Mouse (Mus musculus) G1E (cell line): ENCODE measurements around the gene Ccdc170. TPM values are rescaled to one million over a fixed set of nuclear protein-coding genes. Genes with fewer than 3 reads are reported as not detected.

Source experiments
- ATAC-seq: 2 replicates; pipeline ENCODE4 v1.8.0; 2016; ENCODE audit warnings: mild to moderate bottlenecking; ENCODE audit not compliant: insufficient number of reproducible peaks, poor library complexity, low FRiP score, severe bottlenecking; ENCODE audit errors: extremely low read depth
- DNase-seq: peaks from one replicate; pipeline ENCODE4 v3.0.0; 2012; ENCODE audit warnings: low spot score
- H3K27me3 ChIP-seq: 2 replicates; pipeline ENCODE4 v1.6.1; 2012; ENCODE audit warnings: mild to moderate bottlenecking, low read length, inconsistent platforms; ENCODE audit not compliant: insufficient read depth
- H3K36me3 ChIP-seq: replicated peaks from 2 replicates; pipeline ENCODE3; 2012; ENCODE audit warnings: mild to moderate bottlenecking, inconsistent platforms
- H3K4me1 ChIP-seq: 2 replicates; pipeline ENCODE4 v1.6.1; 2012; ENCODE audit warnings: low read depth, low read length, inconsistent platforms, mixed read lengths; ENCODE audit not compliant: insufficient read depth
- H3K4me3 ChIP-seq: 2 replicates; pipeline ENCODE4 v1.5.1; 2012; ENCODE audit warnings: low read depth, mild to moderate bottlenecking, inconsistent platforms, low read length, moderate library complexity, mixed read lengths
- H3K9me3 ChIP-seq: replicated peaks from 2 replicates; pipeline ENCODE4 v1.6.1; 2012; ENCODE audit warnings: inconsistent platforms
- CTCF ChIP-seq: IDR thresholded peaks from 2 replicates; pipeline ENCODE4 v1.5.1; 2012; ENCODE audit warnings: low read depth, low read length, inconsistent platforms, mixed read lengths
- GATA1 ChIP-seq: IDR thresholded peaks from 2 replicates; pipeline ENCODE4 v1.6.1; 2012; ENCODE audit warnings: borderline replicate concordance, low read length, inconsistent platforms, mixed read lengths
- GATA2 ChIP-seq: IDR thresholded peaks from 2 replicates; pipeline ENCODE4 v1.6.1; 2012; ENCODE audit warnings: low read depth, low read length, inconsistent platforms, borderline replicate concordance
- POLR2AphosphoS5 ChIP-seq: IDR thresholded peaks from 2 replicates; pipeline ENCODE4 v1.6.1; 2012; ENCODE audit warnings: low read depth, low read length, inconsistent platforms; ENCODE audit not compliant: insufficient replicate concordance
- TAL1 ChIP-seq: conservative IDR thresholded peaks from 2 replicates; pipeline ENCODE4 v1.6.1; 2012; ENCODE audit warnings: low read depth, low read length, inconsistent platforms, mixed read lengths
- polyA plus RNA-seq: library from polyadenylated mRNA; stranded (reverse); fragments of >175 nt; gene quantifications from 2 replicates; pipeline ENCODE4 v1.2.3, GENCODE M21; 2012
- total RNA-seq, 2 experiments: library from RNA; stranded (forward) in 1 of 2; stranded (reverse) in 1 of 2; fragments of 200-1000 nt in 1 of 2; fragments of >200 nt in 1 of 2; fragmentation: Nextera tagmentation in 1 of 2; gene quantifications; 2 replicates each; pipeline ENCODE4 v1.2.3; 2014 to 2017

Ccdc170 gene
- total and polyA plus RNA-seq, 3 experiments: not detected

DNA sequence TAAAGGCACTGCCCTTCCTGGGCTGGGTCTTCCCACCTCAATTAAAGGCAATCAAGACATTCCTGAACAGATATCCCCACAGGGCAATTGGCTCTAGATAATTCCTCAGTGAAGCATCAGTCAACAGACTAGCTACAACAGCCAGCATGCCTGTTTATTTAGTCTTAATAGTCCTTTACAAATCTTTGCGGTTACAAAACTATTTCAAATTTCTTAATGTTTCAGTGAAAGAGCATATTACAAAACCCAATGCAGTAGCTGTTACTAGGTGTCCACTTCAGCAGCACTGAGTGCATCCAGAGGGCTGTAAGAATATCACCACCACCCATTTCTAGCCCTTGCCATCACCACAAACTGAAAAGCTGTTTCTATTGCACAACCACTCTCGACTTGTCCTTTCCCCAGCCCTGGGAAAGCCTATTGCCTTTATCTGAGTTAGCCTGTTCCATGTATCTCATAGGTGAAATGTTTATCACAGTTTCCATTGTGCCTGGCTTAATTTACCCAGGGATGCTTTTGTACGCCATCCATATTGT lies 74.6 kb downstream of the Ccdc170 start:
- no peak for TF ChIP-seq CTCF
- no peak for TF ChIP-seq GATA1
- no peak for TF ChIP-seq TAL1
- no peak for TF ChIP-seq GATA2
- TF ChIP-seq POLR2AphosphoS5: no peak
- H3K27me3 ChIP-seq: peaks cover 9% of the 10 kb centered on the region; the same call in 1 of the 2 replicates
- H3K9me3 ChIP-seq: no peaks in the 10 kb centered on the region
- no peak overlapping the region for H3K4me3 ChIP-seq
- no peaks in the 10 kb centered on the region for H3K4me1 ChIP-seq
- ATAC-seq: no peak
- no peaks in the 10 kb centered on the region for H3K36me3 ChIP-seq
- no peak for DNase-seq

DNA sequence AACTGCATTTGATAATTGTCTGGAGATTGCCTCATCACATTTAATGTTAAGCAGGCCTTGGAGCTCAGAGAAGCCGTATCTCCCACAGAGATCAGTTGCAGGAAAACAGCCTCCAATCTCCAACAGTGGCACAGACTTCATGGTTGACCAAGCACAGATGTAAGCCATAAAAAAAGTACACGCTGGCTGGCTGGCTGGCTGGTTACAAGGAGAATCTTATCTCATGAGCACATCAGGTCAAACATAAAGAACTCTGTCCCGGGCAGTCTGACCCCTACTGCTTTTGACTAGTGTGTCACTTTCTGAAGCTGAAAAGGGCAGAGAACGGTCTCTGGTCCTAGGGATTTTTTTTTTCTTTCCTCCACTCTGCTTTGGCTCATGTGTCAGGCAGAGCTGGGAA lies 76.8 kb downstream of the Ccdc170 start:
- ATAC-seq: no peak
- no peak for TF ChIP-seq GATA2
- TF ChIP-seq GATA1: no peak
- no peak for TF ChIP-seq POLR2AphosphoS5
- TF ChIP-seq CTCF: no peak
- no peak for TF ChIP-seq TAL1
- Histone ChIP-seq H3K4me1 (no peaks in the 10 kb centered on the region), H3K9me3 (no peaks in the 10 kb centered on the region), H3K4me3 (no peak overlapping the region), H3K36me3 (no peaks in the 10 kb centered on the region), H3K27me3 (peaks cover 3% of the 10 kb centered on the region; the same call in 1 of the 2 replicates)
- no peak for DNase-seq

DNA sequence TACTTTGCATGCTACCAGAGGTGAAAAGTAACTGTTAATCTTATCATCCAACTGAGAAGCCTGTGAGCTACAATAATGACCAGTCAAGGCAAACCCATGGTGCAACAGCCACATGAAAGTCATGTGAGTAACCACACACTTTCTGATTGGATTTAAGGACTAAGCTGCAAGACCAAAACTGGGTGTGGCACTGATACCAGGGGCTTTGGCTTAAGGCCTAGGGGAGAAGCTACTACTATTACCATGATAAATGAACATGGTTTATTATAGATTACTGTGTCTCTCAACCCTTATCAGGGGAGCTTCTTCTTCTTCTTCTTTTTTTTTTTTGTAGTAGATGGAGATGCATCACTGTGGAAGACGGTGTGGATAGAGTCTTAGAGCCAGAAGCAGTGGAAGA lies 82.8 kb downstream of the Ccdc170 start:
- DNase-seq (no peak), ATAC-seq (no peak)
- H3K27me3 ChIP-seq: peaks cover 3% of the 10 kb centered on the region; the same call in 1 of the 2 replicates
- H3K36me3 ChIP-seq: no peaks in the 10 kb centered on the region
- no peaks in the 10 kb centered on the region for H3K9me3 ChIP-seq
- H3K4me3 ChIP-seq: no peak overlapping the region
- no peak for TF ChIP-seq TAL1
- no peak for TF ChIP-seq POLR2AphosphoS5
- no peak for TF ChIP-seq GATA2
- no peaks in the 10 kb centered on the region for H3K4me1 ChIP-seq

DNA sequence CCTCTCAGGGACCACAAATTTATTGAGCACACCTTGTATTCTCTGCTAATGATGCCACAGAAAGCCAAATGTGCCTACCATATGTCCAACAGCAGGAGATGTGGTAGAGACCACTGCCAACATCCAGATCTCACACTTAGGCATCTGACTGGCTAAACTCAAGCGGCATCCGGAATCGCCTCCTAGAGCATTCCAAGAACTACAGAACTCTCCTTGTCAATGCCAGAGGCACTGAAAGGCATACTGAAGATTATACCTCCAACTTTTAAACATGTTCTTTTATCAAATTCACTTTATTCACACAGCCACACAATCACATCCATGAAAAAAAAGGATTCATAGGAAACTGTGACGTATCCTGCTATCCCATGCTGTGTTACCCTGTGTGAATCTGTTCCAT lies 88.5 kb downstream of the Ccdc170 start:
- no peak for DNase-seq
- TF ChIP-seq GATA1 (no peak), TAL1 (no peak), GATA2 (no peak), CTCF (no peak), POLR2AphosphoS5 (no peak)
- no peaks in the 10 kb centered on the region for H3K4me1 ChIP-seq
- H3K27me3 ChIP-seq: no peaks in the 10 kb centered on the region; the same call in 1 of the 2 replicates
- no peaks in the 10 kb centered on the region for H3K9me3 ChIP-seq
- no peak for ATAC-seq
- no peaks in the 10 kb centered on the region for H3K36me3 ChIP-seq
- no peak overlapping the region for H3K4me3 ChIP-seq

DNA sequence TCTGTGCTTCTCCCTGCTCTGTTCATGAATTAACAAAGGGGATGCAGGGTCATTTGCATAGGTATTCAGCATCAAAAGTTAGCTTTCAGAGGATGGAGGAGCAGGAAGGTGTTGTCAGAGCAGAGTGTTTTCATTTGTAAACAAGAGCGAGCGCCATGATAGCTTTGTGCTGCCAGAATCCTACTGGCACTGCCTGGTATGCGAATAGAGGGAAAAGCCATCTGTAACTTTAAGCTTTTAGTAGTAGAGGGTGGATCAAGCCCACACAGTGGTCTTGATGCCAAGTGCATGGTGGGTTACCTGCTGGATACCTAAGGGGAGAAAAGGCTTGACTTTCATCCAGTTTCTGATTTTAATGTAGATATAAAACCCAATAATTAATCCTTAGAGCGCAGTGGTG lies 89.0 kb downstream of the Ccdc170 start:
- H3K27me3 ChIP-seq: no peaks in the 10 kb centered on the region; the same call in 1 of the 2 replicates
- no peaks in the 10 kb centered on the region for H3K9me3 ChIP-seq
- H3K36me3 ChIP-seq: no peaks in the 10 kb centered on the region
- ATAC-seq (no peak), DNase-seq (no peak)
- no peak overlapping the region for H3K4me3 ChIP-seq
- TF ChIP-seq POLR2AphosphoS5 (no peak), GATA2 (no peak), GATA1 (no peak), TAL1 (no peak), CTCF (no peak)
- H3K4me1 ChIP-seq: no peaks in the 10 kb centered on the region

DNA sequence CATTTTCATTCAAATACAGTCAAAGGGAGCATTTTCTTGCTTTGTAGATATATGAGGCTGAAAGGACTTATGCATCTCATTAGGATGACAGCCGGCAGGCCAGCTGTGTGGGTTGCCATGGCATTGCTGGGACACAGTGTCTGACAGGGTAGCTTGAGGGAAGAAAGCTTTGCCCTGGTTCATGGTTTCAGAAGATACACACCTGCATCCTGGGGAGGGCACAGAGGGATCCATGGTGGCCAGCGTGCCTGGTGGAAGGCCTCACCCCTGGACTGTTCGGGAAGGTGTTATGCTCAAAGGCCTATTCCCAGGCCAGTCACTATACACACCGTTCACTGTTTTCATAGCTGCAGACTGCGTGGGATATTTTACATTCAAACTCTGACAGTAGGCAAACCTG lies 99.6 kb downstream of the Ccdc170 start:
- H3K4me1 ChIP-seq: no peaks in the 10 kb centered on the region
- H3K36me3 ChIP-seq: no peaks in the 10 kb centered on the region
- H3K4me3 ChIP-seq: no peak overlapping the region
- TF ChIP-seq CTCF (no peak), GATA1 (no peak), TAL1 (no peak), GATA2 (no peak), POLR2AphosphoS5 (no peak)
- no peaks in the 10 kb centered on the region; the same call in 1 of the 2 replicates for H3K27me3 ChIP-seq
- DNase-seq: no peak
- no peak for ATAC-seq
- H3K9me3 ChIP-seq: no peaks in the 10 kb centered on the region

DNA sequence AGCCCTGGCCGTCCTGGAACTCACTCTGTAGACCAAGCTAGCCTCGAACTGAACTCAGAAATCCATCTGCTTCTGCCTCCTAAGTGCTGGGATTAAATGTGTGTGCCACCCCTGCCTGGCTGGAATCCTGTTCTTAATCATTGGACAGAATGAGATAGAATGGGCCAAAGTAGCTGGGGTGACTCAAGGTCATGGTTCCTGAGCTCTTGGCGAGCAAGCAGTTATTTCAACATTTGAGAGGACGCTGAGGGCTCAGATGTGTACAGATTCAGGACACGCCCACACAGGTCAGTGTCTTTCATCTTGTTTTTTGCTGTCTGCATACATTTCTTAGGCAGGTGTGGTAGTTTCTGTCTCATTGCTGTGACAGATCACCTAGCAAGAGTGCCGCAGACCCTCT lies 104.4 kb downstream of the Ccdc170 start:
- no peak for TF ChIP-seq CTCF
- no peaks in the 10 kb centered on the region for H3K4me1 ChIP-seq
- DNase-seq: no peak
- H3K4me3 ChIP-seq: no peak overlapping the region
- ATAC-seq: no peak
- no peaks in the 10 kb centered on the region for H3K36me3 ChIP-seq
- no peaks in the 10 kb centered on the region; the same call in 1 of the 2 replicates for H3K27me3 ChIP-seq
- no peaks in the 10 kb centered on the region for H3K9me3 ChIP-seq
